7 mouse cellular contexts compared by ENCODE assay signal in the genomic region with DNA sequence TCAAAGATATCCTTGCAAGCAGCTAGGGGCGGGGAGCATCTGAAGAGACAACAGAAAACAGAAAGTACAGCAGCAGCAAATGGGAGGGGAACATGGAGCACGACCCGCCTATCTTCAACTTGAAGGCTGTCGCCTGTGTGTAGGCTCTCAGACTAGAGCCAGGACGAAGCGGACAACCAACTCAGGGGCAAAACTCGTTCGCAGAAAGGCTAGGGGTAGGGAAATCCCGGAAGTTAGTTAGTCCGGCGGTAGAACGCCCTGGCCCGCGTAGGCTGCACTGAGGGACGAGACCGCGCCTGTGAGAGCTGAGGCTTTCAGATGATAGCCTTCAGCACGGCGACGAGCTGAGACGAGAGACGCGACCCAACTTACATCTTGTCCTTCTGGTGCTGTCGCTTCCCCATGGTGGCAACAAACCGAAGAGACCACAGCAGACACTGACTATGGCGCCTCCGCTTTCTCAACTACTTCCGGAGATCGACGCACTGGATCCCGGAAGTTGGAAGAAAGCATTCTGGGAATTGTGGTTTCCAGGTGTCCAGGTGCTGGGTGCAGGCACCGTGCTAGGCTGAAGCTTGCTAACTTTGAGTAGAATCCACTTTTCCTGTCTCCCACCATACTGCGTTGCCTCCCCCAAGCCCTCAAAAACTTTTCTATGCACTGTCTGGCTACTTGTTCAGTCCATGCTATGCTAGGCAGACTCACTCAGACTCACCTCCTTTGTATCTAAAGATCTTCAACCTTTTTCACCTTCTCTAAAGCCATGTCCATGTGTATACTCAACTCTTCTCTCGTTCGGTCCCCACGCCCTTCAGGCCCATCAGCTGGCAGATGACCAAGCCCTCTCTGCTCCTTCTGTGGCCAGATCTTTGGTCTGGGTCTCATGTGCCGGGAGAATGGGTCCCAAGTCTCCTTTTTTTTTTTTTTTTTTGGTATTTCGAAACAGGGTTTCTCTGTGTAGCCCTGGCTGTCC. TPM values are rescaled to one million over a fixed set of nuclear protein-coding genes. Genes with fewer than 3 reads are reported as not detected.
DNase-seq lines count a peak whose midpoint lies in the region; ATAC-seq lines count a peak whose summit lies in the region.

TSS of gene Ppil2 (minus strand) at position 487 of the 973 bp plus-strand sequence.

- H3K4me2 ChIP-seq in intestine, embryonic 14.5 days (ENCODE audit: low read length), result peak within 1 kb of the TSS; percentile 73

- peaks cover 60% of the 10 kb centered on the region for H3K36me3 ChIP-seq in intestine, embryonic 14.5 days (ENCODE audit: control insufficient read depth, insufficient read depth, low read length)

- peaks cover 10% of the 10 kb centered on the region; the same call in 1 of the 2 replicates for H3K4me1 ChIP-seq in intestine, embryonic 14.5 days (replicated peaks; ENCODE audit: control insufficient read depth, insufficient read depth, low read length)

- peak; percentile 82 for ATAC-seq in intestine, embryonic 14.5 days (replicated peaks; ENCODE audit: low FRiP score, low TSS enrichment, low read depth)

- peak; percentile 82 for DNase-seq in adrenal gland, adult 2 months
- DNase-seq in embryo, embryonic 11 days, result peak; percentile 91
- peak; percentile 40 to 58 for DNase-seq in gastrocnemius, postnatal 36 days
- peak; percentile 81 for DNase-seq in intestine, embryonic 14.5 days (ENCODE audit: low spot score)
- DNase-seq in left cerebral cortex, postnatal 25 days (ENCODE audit: low spot score in 2 of 2), result peak; percentile 76 to 84
- DNase-seq in mesoderm, embryonic 11.5 days (ENCODE audit: low read depth, low spot score), result peak; percentile 79
- DNase-seq in right cerebral cortex, postnatal 25 days, result peak; percentile 70

- H3K4me3 ChIP-seq in intestine, embryonic 14.5 days (ENCODE audit: low read depth, low read length), result peak within 1 kb of the TSS; percentile 98

- H3K9ac ChIP-seq in intestine, embryonic 14.5 days (ENCODE audit: low read length), result peak within 1 kb of the TSS; percentile 73

- WGBS in intestine, embryonic 14.5 days, result 8% methylated on average over 38 of the region's 38 CpGs

- peak within 1 kb of the TSS; percentile 51; the same call in 1 of the 2 replicates for H3K27ac ChIP-seq in intestine, embryonic 14.5 days (ENCODE audit: low read depth)

- H3K27me3 ChIP-seq in intestine, embryonic 14.5 days (replicated peaks; ENCODE audit: control insufficient read depth, insufficient read depth, low read length), result no peaks in the 10 kb centered on the region

- intact Hi-C loops in gastrocnemius, postnatal 36 days (cut with DNase I), result no loop called here
- intact Hi-C loops in left cerebral cortex, postnatal 25 days (cut with DNase I), result no loop called here

- no peaks in the 10 kb centered on the region for H3K9me3 ChIP-seq in intestine, embryonic 14.5 days (ENCODE audit: control insufficient read depth, low read length)

RNA-seq across cellular contexts. Expression of gene Ppil2, which starts in this region (rescaled TPM):
- total RNA-seq in adrenal gland, adult 2 months (2021), result 10 to 100 TPM; 80.3 to 98.6 TPM
- polyA plus RNA-seq in adrenal gland, adult 2 months (2012; rRNA removed), result 75.6 and 87.1 TPM in 2 replicates
- total RNA-seq in gastrocnemius, postnatal 36 days (2021), result 10 to 100 TPM; 23.2 to 29.4 TPM
- polyA plus RNA-seq in intestine, embryonic 14.5 days (2014; fragmentation: Nextera tagmentation; extraction: Ambion mirVana), result 126 and 140 TPM in 2 replicates
- total RNA-seq in left cerebral cortex, postnatal 25 days (2021), result 10 to 100 TPM; 72.7 to 84.5 TPM

Comparison
In these comparisons a context has a peak if more than half of its experiments do, and no peak if none do; other contexts are left out.
1. Peak in every context shown above with its lines: DNase-seq, ATAC-seq, H3K4me3 ChIP-seq and H3K27ac ChIP-seq.